Comparison of ENCODE assay signal across 9 mouse cellular contexts in the genomic region with DNA sequence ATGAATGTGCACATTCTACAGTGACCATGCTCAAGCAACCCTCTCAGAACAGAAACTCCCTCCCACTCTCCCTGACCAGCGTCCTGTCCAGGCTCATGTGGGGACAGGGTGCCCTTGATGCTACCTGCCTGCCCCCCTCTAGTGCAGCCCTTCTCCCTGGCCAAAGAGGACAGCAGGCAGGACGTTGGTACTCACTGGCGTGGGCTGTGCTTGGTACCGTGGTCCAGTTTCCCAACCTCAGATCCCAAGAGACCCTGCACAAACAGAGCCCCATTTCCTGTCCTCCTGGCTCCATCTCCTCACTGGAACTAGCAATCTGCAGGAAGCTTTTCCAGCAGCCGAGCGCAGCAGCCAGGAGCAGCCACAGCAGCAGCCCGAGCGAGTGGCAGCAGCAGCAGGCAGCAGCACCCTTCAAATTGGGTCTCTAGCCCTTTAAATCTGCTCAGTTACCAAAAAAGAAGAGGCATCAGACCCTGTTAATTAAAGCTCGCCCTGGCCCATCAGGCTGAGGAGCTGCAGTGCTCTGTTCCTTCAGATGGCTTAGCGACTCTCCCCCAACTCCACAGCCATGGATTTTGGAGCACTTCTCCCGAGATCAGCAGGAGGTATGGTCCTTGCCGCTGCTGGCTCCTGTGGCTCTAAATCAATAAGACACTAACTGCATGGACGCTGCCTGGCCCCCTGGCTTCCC. TPM values are rescaled to one million over a fixed set of nuclear protein-coding genes. Genes with fewer than 3 reads are reported as not detected.
DNase-seq lines count a peak whose midpoint lies in the region; ATAC-seq and TF ChIP-seq lines count a peak whose summit lies in the region.
"Had no signal": no experiment of that assay in that cellular context is flagged by ENCODE, and none has a peak within 500 bp of the region (broad histone marks: within the 10 kb centered on the region; RNA-seq: fewer than 3 reads in every experiment).

TSS of gene A330070K13Rik (minus strand) at position 410 of the 691 bp plus-strand sequence.

- no peak within 1 kb of the TSS; the same call in 1 of the 2 replicates for H3K9ac ChIP-seq in heart, embryonic 13.5 days
- H3K9ac ChIP-seq in forebrain, postnatal 0 days = peak within 1 kb of the TSS; percentile 37; the same call in 1 of the 2 replicates
- peak within 1 kb of the TSS; percentile 37; the same call in 1 of the 2 replicates for H3K9ac ChIP-seq in midbrain, embryonic 12.5 days (replicated peaks)

- no peak for TF ChIP-seq CTCF in forebrain, postnatal 0 days (IDR thresholded peaks at IDR 0.05; ENCODE audit: low read depth)

- peak within 1 kb of the TSS; percentile 60 for H3K4me2 ChIP-seq in heart, embryonic 13.5 days
- peak within 1 kb of the TSS; percentile 43 for H3K4me2 ChIP-seq in forebrain, postnatal 0 days (ENCODE audit: low read depth)
- peak within 1 kb of the TSS; percentile 40 for H3K4me2 ChIP-seq in midbrain, embryonic 12.5 days (replicated peaks)

- peak within 1 kb of the TSS; percentile 24 for H3K4me3 ChIP-seq in heart, embryonic 13.5 days
- peak within 1 kb of the TSS; percentile 16; the same call in 1 of the 2 replicates for H3K4me3 ChIP-seq in forebrain, postnatal 0 days (ENCODE audit: low read depth, low read length)
- peak within 1 kb of the TSS; percentile 20 for H3K4me3 ChIP-seq in midbrain, embryonic 12.5 days

- 8% methylated on average over 13 of the region's 13 CpGs for WGBS in heart, embryonic 13.5 days
- 12% methylated on average over 13 of the region's 13 CpGs for WGBS in forebrain, postnatal 0 days
- WGBS in midbrain, embryonic 12.5 days = 13% methylated on average over 13 of the region's 13 CpGs

- H3K27ac ChIP-seq in heart, embryonic 13.5 days (replicated peaks) = no peak within 1 kb of the TSS
- no peak within 1 kb of the TSS; the same call in 1 of the 2 replicates for H3K27ac ChIP-seq in forebrain, postnatal 0 days (ENCODE audit: low read depth, low read length)
- H3K27ac ChIP-seq in midbrain, embryonic 12.5 days (replicated peaks) = no peak within 1 kb of the TSS

- no peaks in the 10 kb centered on the region for H3K36me3 ChIP-seq in heart, embryonic 13.5 days
- H3K36me3 ChIP-seq in forebrain, postnatal 0 days (ENCODE audit: insufficient read depth) = no peaks in the 10 kb centered on the region
- no peaks in the 10 kb centered on the region for H3K36me3 ChIP-seq in midbrain, embryonic 12.5 days

- ATAC-seq in heart, embryonic 13.5 days (ENCODE audit: extremely low read depth, insufficient number of reproducible peaks, low FRiP score, low TSS enrichment) = no peak
- no peak for ATAC-seq in forebrain, postnatal 0 days
- ATAC-seq in midbrain, embryonic 12.5 days (ENCODE audit: low FRiP score, low read depth) = no peak
- ATAC-seq in erythroid progenitor cell, adult 5-6 weeks (replicated peaks; ENCODE audit: low FRiP score, poor library complexity, severe bottlenecking) = no peak

- peaks cover 27% of the 10 kb centered on the region; the same call in 1 of the 2 replicates for H3K27me3 ChIP-seq in heart, embryonic 13.5 days (replicated peaks)
- H3K27me3 ChIP-seq in forebrain, postnatal 0 days (ENCODE audit: insufficient read depth, low read length) = no peaks in the 10 kb centered on the region
- no peaks in the 10 kb centered on the region; the same call in 1 of the 2 replicates for H3K27me3 ChIP-seq in midbrain, embryonic 12.5 days

- H3K4me1 ChIP-seq in heart, embryonic 13.5 days = peaks cover 10% of the 10 kb centered on the region; the same call in 1 of the 2 replicates
- peaks cover 7% of the 10 kb centered on the region; the same call in 1 of the 2 replicates for H3K4me1 ChIP-seq in forebrain, postnatal 0 days (ENCODE audit: insufficient read depth)
- peaks cover 14% of the 10 kb centered on the region for H3K4me1 ChIP-seq in midbrain, embryonic 12.5 days

- no peak for DNase-seq in heart, adult 11 months
- DNase-seq in cerebellum, postnatal 10 days = peak; percentile 34 to 39
- DNase-seq in forebrain, postnatal 0 days = no peak
- DNase-seq in T-cell, adult 2 months (ENCODE audit: low spot score) = no peak
- no peak for DNase-seq in thymus, postnatal 25 days

- H3K9me3 ChIP-seq in heart, embryonic 13.5 days = no peaks in the 10 kb centered on the region
- H3K9me3 ChIP-seq in forebrain, postnatal 0 days (ENCODE audit: low read length) = no peaks in the 10 kb centered on the region
- no peaks in the 10 kb centered on the region for H3K9me3 ChIP-seq in midbrain, embryonic 12.5 days

RNA-seq across cellular contexts. Expression of gene A330070K13Rik, which starts in this region (rescaled TPM):
- not detected in 2 replicates for polyA plus RNA-seq in heart, embryonic 13.5 days (2015; fragmentation: Nextera tagmentation; extraction: Ambion mirVana)
- total RNA-seq in forebrain, postnatal 0 days (2014; rRNA removed) = not detected in 2 replicates
- 0.27 TPM in 1 of 2 replicates, not detected in the other for polyA plus RNA-seq in forebrain, postnatal 0 days (2015; fragmentation: Nextera tagmentation; extraction: Ambion mirVana)
- not detected in 2 replicates for polyA plus RNA-seq in midbrain, embryonic 12.5 days (2016; fragmentation: Nextera tagmentation; extraction: Ambion mirVana)
- total RNA-seq in erythroid progenitor cell, adult 5-6 weeks (2015; ENCODE audit: low replicate concordance) = not detected in 2 replicates
- not detected in 2 replicates for total RNA-seq in erythroid progenitor cell, adult 5-6 weeks (2017; ENCODE audit: low replicate concordance)
- total RNA-seq: common myeloid progenitor, adult 5-6 weeks had no signal

Comparison
In these comparisons a context has a peak if more than half of its experiments do, and no peak if none do; other contexts are left out.
1. DNase-seq: peak in cerebellum, postnatal 10 days (2 of 2); none in heart, adult 11 months (single experiment), forebrain, postnatal 0 days (single experiment), T-cell, adult 2 months (single experiment) and thymus, postnatal 25 days (single experiment).
2. Peak in every context shown above with its lines, with median percentiles within 50 percentile points of each other: H3K4me2 ChIP-seq and H3K4me3 ChIP-seq.